Comparison of ENCODE assay signal across 9 mouse cellular contexts in genomic region chr15:103298861-103299616, GRCm38 (mm10). TPM values are rescaled to one million over a fixed set of nuclear protein-coding genes. Genes with fewer than 3 reads are reported as not detected.
DNase-seq lines count a peak whose midpoint lies in the region; ATAC-seq lines count a peak whose summit lies in the region.
"Had no signal": no experiment of that assay in that cellular context is flagged by ENCODE, and none has a peak within 500 bp of the region (broad histone marks: within the 10 kb centered on the region; RNA-seq: fewer than 3 reads in every experiment).

No protein-coding gene starts in this region.

- no peak overlapping the region for H3K4me3 ChIP-seq in kidney, embryonic 15.5 days (replicated peaks)
- no peak overlapping the region for H3K4me3 ChIP-seq in embryonic facial prominence, embryonic 15.5 days (replicated peaks)
- H3K4me3 ChIP-seq in intestine, embryonic 15.5 days (replicated peaks) = no peak overlapping the region
- H3K4me3 ChIP-seq in midbrain, embryonic 15.5 days = no peak overlapping the region
- no peak overlapping the region for H3K4me3 ChIP-seq in liver, embryonic 11.5 days (ENCODE audit: low read depth, low read length)

- H3K36me3 ChIP-seq in kidney, embryonic 15.5 days = peaks cover 24% of the 10 kb centered on the region
- peaks cover 18% of the 10 kb centered on the region; the same call in 1 of the 2 replicates for H3K36me3 ChIP-seq in embryonic facial prominence, embryonic 15.5 days
- peaks cover 17% of the 10 kb centered on the region for H3K36me3 ChIP-seq in intestine, embryonic 15.5 days
- no peaks in the 10 kb centered on the region for H3K36me3 ChIP-seq in midbrain, embryonic 15.5 days (replicated peaks)
- H3K36me3 ChIP-seq in liver, embryonic 11.5 days (ENCODE audit: control insufficient read depth, insufficient read depth, low read length) = peaks cover 26% of the 10 kb centered on the region

- WGBS in kidney, embryonic 15.5 days = 55% methylated on average over 5 of the region's 5 CpGs
- WGBS in embryonic facial prominence, embryonic 15.5 days = 62% methylated on average over 5 of the region's 5 CpGs
- 62% methylated on average over 5 of the region's 5 CpGs for WGBS in intestine, embryonic 15.5 days
- WGBS in midbrain, embryonic 15.5 days = 66% methylated on average over 5 of the region's 5 CpGs
- 83% methylated on average over 5 of the region's 5 CpGs for WGBS in liver, embryonic 11.5 days

- H3K4me1 ChIP-seq in kidney, embryonic 15.5 days = peaks cover 89% of the 10 kb centered on the region
- H3K4me1 ChIP-seq in embryonic facial prominence, embryonic 15.5 days = peaks cover 83% of the 10 kb centered on the region
- H3K4me1 ChIP-seq in intestine, embryonic 15.5 days (replicated peaks) = peaks cover 52% of the 10 kb centered on the region
- H3K4me1 ChIP-seq in midbrain, embryonic 15.5 days = peaks cover 83% of the 10 kb centered on the region
- H3K4me1 ChIP-seq in liver, embryonic 11.5 days (replicated peaks; ENCODE audit: control insufficient read depth, insufficient read depth, low read length) = peaks cover 40% of the 10 kb centered on the region

- H3K4me2 ChIP-seq in kidney, embryonic 15.5 days = 0 out of 2 replicates have a peak overlapping the region, but pooled peaks have one; percentile 49
- H3K4me2 ChIP-seq in embryonic facial prominence, embryonic 15.5 days (replicated peaks) = peak overlapping the region; percentile 38; the same call in 1 of the 2 replicates
- no peak overlapping the region for H3K4me2 ChIP-seq in intestine, embryonic 15.5 days (replicated peaks)
- peak overlapping the region; percentile 52; the same call in 1 of the 2 replicates for H3K4me2 ChIP-seq in midbrain, embryonic 15.5 days
- H3K4me2 ChIP-seq in liver, embryonic 11.5 days = no peak overlapping the region

- H3K9me3 ChIP-seq in kidney, embryonic 15.5 days (replicated peaks) = no peaks in the 10 kb centered on the region
- no peaks in the 10 kb centered on the region for H3K9me3 ChIP-seq in embryonic facial prominence, embryonic 15.5 days (replicated peaks)
- H3K9me3 ChIP-seq in intestine, embryonic 15.5 days = no peaks in the 10 kb centered on the region
- H3K9me3 ChIP-seq in midbrain, embryonic 15.5 days = no peaks in the 10 kb centered on the region
- H3K9me3 ChIP-seq in liver, embryonic 11.5 days (ENCODE audit: control insufficient read depth, low read length) = no peaks in the 10 kb centered on the region

- peak overlapping the region; percentile 98 for H3K27ac ChIP-seq in kidney, embryonic 15.5 days
- H3K27ac ChIP-seq in embryonic facial prominence, embryonic 15.5 days (replicated peaks) = peak overlapping the region; percentile 95
- peak overlapping the region; percentile 10; the same call in 1 of the 2 replicates for H3K27ac ChIP-seq in intestine, embryonic 15.5 days
- peak overlapping the region; percentile 98 for H3K27ac ChIP-seq in midbrain, embryonic 15.5 days
- no peak overlapping the region for H3K27ac ChIP-seq in liver, embryonic 11.5 days (ENCODE audit: low read depth, low read length)

- no peaks in the 10 kb centered on the region for H3K27me3 ChIP-seq in kidney, embryonic 15.5 days
- no peaks in the 10 kb centered on the region for H3K27me3 ChIP-seq in embryonic facial prominence, embryonic 15.5 days
- no peaks in the 10 kb centered on the region for H3K27me3 ChIP-seq in intestine, embryonic 15.5 days (replicated peaks)
- H3K27me3 ChIP-seq in midbrain, embryonic 15.5 days (replicated peaks) = no peaks in the 10 kb centered on the region
- H3K27me3 ChIP-seq in liver, embryonic 11.5 days (replicated peaks; ENCODE audit: control insufficient read depth, insufficient read depth, low read length) = peaks cover 3% of the 10 kb centered on the region; the same call in 1 of the 2 replicates

- no peak overlapping the region; the same call in 1 of the 2 replicates for H3K9ac ChIP-seq in kidney, embryonic 15.5 days
- H3K9ac ChIP-seq in embryonic facial prominence, embryonic 15.5 days = no peak overlapping the region
- H3K9ac ChIP-seq in intestine, embryonic 15.5 days = no peak overlapping the region
- H3K9ac ChIP-seq in midbrain, embryonic 15.5 days = peak overlapping the region; percentile 44; the same call in 1 of the 2 replicates
- H3K9ac ChIP-seq in liver, embryonic 11.5 days (ENCODE audit: low read depth, low read length) = no peak overlapping the region

- no peak for ATAC-seq in kidney, embryonic 15.5 days (replicated peaks; ENCODE audit: low FRiP score)
- no peak for ATAC-seq in embryonic facial prominence, embryonic 15.5 days (ENCODE audit: insufficient number of reproducible peaks, low FRiP score, low TSS enrichment, low read depth)
- no peak for ATAC-seq in intestine, embryonic 15.5 days
- no peak for ATAC-seq in midbrain, embryonic 15.5 days (replicated peaks)
- no peak for ATAC-seq in liver, embryonic 11.5 days (replicated peaks; ENCODE audit: low FRiP score)

- no peak for DNase-seq in kidney, postnatal 36 days
- DNase-seq in urinary bladder, postnatal 14 days (ENCODE audit: low spot score) = no peak
- DNase-seq in ovary, postnatal 14 days (ENCODE audit: low spot score) = no peak
- DNase-seq in liver, embryonic 11.5 days (ENCODE audit: low spot score) = no peak
- DNase-seq: adrenal gland, postnatal 10 days had no signal

RNA-seq across cellular contexts. Expression of gene Gpr84, which starts 11.4 kb away (rescaled TPM):
- 0.42 and 0.48 TPM in 2 replicates for polyA plus RNA-seq in kidney, embryonic 15.5 days (2015; fragmentation: Nextera tagmentation; extraction: Ambion mirVana)
- polyA plus RNA-seq in embryonic facial prominence, embryonic 15.5 days (2015; fragmentation: Nextera tagmentation; extraction: Ambion mirVana) = 0.50 and 0.73 TPM in 2 replicates
- polyA plus RNA-seq in intestine, embryonic 15.5 days (2015; fragmentation: Nextera tagmentation; extraction: Ambion mirVana) = 0.20 and 0.29 TPM in 2 replicates
- polyA plus RNA-seq in midbrain, embryonic 15.5 days (2015; fragmentation: Nextera tagmentation; extraction: Ambion mirVana) = 0.31 and 0.34 TPM in 2 replicates
- 0.49 and 0.78 TPM in 2 replicates for polyA plus RNA-seq in liver, embryonic 11.5 days (2014; fragmentation: Nextera tagmentation; extraction: Ambion mirVana)

RNA-seq across cellular contexts. Expression of gene Copz1, which starts 26.5 kb away (rescaled TPM):
- 298 and 300 TPM in 2 replicates for polyA plus RNA-seq in kidney, embryonic 15.5 days (2015; fragmentation: Nextera tagmentation; extraction: Ambion mirVana)
- 264 and 279 TPM in 2 replicates for polyA plus RNA-seq in embryonic facial prominence, embryonic 15.5 days (2015; fragmentation: Nextera tagmentation; extraction: Ambion mirVana)
- 259 and 262 TPM in 2 replicates for polyA plus RNA-seq in intestine, embryonic 15.5 days (2015; fragmentation: Nextera tagmentation; extraction: Ambion mirVana)
- 197 and 203 TPM in 2 replicates for polyA plus RNA-seq in midbrain, embryonic 15.5 days (2015; fragmentation: Nextera tagmentation; extraction: Ambion mirVana)
- polyA plus RNA-seq in liver, embryonic 11.5 days (2014; fragmentation: Nextera tagmentation; extraction: Ambion mirVana) = 298 and 328 TPM in 2 replicates

RNA-seq across cellular contexts. Expression of gene Nfe2, which starts 40.8 kb away (rescaled TPM):
- polyA plus RNA-seq in kidney, embryonic 15.5 days (2015; fragmentation: Nextera tagmentation; extraction: Ambion mirVana) = 5.1 and 6.2 TPM in 2 replicates
- polyA plus RNA-seq in embryonic facial prominence, embryonic 15.5 days (2015; fragmentation: Nextera tagmentation; extraction: Ambion mirVana) = 2.0 and 2.3 TPM in 2 replicates
- polyA plus RNA-seq in intestine, embryonic 15.5 days (2015; fragmentation: Nextera tagmentation; extraction: Ambion mirVana) = 3.5 and 4.9 TPM in 2 replicates
- polyA plus RNA-seq in midbrain, embryonic 15.5 days (2015; fragmentation: Nextera tagmentation; extraction: Ambion mirVana) = 0.63 and 0.92 TPM in 2 replicates
- 94.1 and 108 TPM in 2 replicates for polyA plus RNA-seq in liver, embryonic 11.5 days (2014; fragmentation: Nextera tagmentation; extraction: Ambion mirVana)

RNA-seq across cellular contexts. Expression of gene Zfp385a, which starts 40.9 kb away (rescaled TPM):
- polyA plus RNA-seq in kidney, embryonic 15.5 days (2015; fragmentation: Nextera tagmentation; extraction: Ambion mirVana) = 12.5 and 14.4 TPM in 2 replicates
- 16.1 and 18.9 TPM in 2 replicates for polyA plus RNA-seq in embryonic facial prominence, embryonic 15.5 days (2015; fragmentation: Nextera tagmentation; extraction: Ambion mirVana)
- 5.6 TPM in 2 replicates for polyA plus RNA-seq in intestine, embryonic 15.5 days (2015; fragmentation: Nextera tagmentation; extraction: Ambion mirVana)
- 24.4 and 25.6 TPM in 2 replicates for polyA plus RNA-seq in midbrain, embryonic 15.5 days (2015; fragmentation: Nextera tagmentation; extraction: Ambion mirVana)
- polyA plus RNA-seq in liver, embryonic 11.5 days (2014; fragmentation: Nextera tagmentation; extraction: Ambion mirVana) = 23.2 and 24.8 TPM in 2 replicates

RNA-seq across cellular contexts. Expression of gene Hnrnpa1, which starts 58.8 kb away (rescaled TPM):
- polyA plus RNA-seq in kidney, embryonic 15.5 days (2015; fragmentation: Nextera tagmentation; extraction: Ambion mirVana) = 1,025 and 1,038 TPM in 2 replicates
- polyA plus RNA-seq in embryonic facial prominence, embryonic 15.5 days (2015; fragmentation: Nextera tagmentation; extraction: Ambion mirVana) = 667 and 669 TPM in 2 replicates
- 652 and 741 TPM in 2 replicates for polyA plus RNA-seq in intestine, embryonic 15.5 days (2015; fragmentation: Nextera tagmentation; extraction: Ambion mirVana)
- 669 and 721 TPM in 2 replicates for polyA plus RNA-seq in midbrain, embryonic 15.5 days (2015; fragmentation: Nextera tagmentation; extraction: Ambion mirVana)
- 917 and 938 TPM in 2 replicates for polyA plus RNA-seq in liver, embryonic 11.5 days (2014; fragmentation: Nextera tagmentation; extraction: Ambion mirVana)

Comparison
In these comparisons a context has a peak if more than half of its experiments do, and no peak if none do; other contexts are left out.
1. H3K4me2 ChIP-seq: peak in kidney, embryonic 15.5 days (single experiment), embryonic facial prominence, embryonic 15.5 days (single experiment) and midbrain, embryonic 15.5 days (single experiment); none in intestine, embryonic 15.5 days (single experiment) and liver, embryonic 11.5 days (single experiment).
2. RNA of gene Nfe2, which starts 40.8 kb away (polyA plus RNA-seq): 94.1 to 108 TPM in liver, embryonic 11.5 days; 5.1 to 6.2 TPM in kidney, embryonic 15.5 days, 3.5 to 4.9 TPM in intestine, embryonic 15.5 days, 2.0 to 2.3 TPM in embryonic facial prominence, embryonic 15.5 days and 0.63 to 0.92 TPM in midbrain, embryonic 15.5 days; every median in the first group is over 10 times any median in the second.